Mouse (Mus musculus): ENCODE results near the gene 4933417A18Rik. TPM values are rescaled to one million over a fixed set of nuclear protein-coding genes. Genes with fewer than 3 reads are reported as not detected.
"Not testable (repeated sequence)": the region's sequence is repeated elsewhere in the genome, so short reads cannot be mapped to it uniquely, and the experiment has no call there.

Gene 4933417A18Rik
- polyA plus RNA-seq (2012; rRNA removed), result not detected in 2 replicates

DNA sequence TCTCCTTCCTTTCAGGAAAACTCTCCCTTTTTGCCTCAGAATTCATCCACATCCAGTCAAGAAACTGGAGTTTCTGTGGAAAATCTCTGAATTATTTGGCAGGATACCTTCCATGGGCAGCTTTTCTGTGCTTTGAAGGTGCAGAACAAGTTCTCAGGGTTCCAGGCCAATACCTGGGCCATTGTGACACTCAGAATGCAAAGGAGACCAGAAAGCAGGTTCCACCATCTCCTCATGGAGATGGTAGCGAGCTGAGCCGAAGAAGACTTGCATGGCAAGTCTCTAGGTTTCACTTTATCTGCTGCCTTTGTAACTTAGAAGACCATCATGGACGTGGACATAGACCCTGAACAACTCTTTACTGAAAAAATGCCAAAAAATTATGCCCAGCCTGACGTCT lies at the start of gene 4933417A18Rik, which contains the start of gene Fam217a:
Gene 4933417A18Rik (plus strand): TSS at position 200 of the 400 bp plus-strand sequence.
Gene Fam217a (minus strand): TSS at position 101 of the 400 bp plus-strand sequence.
- H3K4me3 ChIP-seq (ENCODE audit: control insufficient read depth, insufficient read depth, low read length), result no peak within 1 kb of the TSS
- no peaks in the 10 kb centered on the region for H3K4me1 ChIP-seq (replicated peaks; ENCODE audit: control insufficient read depth, insufficient read depth, low read length)
- no peaks in the 10 kb centered on the region for H3K27me3 ChIP-seq (ENCODE audit: control insufficient read depth, insufficient read depth, low read length)
- 93% methylated on average over 4 of the region's 4 CpGs for WGBS
- H3K36me3 ChIP-seq (ENCODE audit: control insufficient read depth, insufficient read depth, low read length), result no peaks in the 10 kb centered on the region
- no peak for DNase-seq
- no peak within 1 kb of the TSS for H3K27ac ChIP-seq (ENCODE audit: control insufficient read depth, insufficient read depth, low read length)
- no peak for TF ChIP-seq POLR2A (IDR thresholded peaks at IDR 0.05; ENCODE audit: control insufficient read depth, extremely low read depth, insufficient read depth, low read length, poor library complexity)

DNA sequence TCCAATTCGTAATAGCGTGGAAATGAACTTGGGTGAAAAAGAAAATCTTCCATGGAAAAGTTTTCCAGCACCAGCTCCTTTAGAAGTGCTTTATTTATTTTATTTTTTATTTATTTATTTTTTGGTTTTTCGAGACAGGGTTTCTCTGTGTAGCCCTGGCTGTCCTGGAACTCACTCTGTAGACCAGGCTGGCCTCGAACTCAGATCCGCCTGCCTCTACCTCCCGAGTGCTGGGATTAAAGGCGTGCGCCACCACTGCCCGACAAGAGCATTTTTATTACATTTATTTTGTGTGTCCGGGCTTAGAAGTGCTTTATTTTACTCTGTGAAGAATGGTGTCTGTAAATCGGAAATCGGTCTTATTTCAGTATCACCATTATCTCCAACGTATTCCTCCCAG lies 49.5 kb upstream of the 4933417A18Rik start:
- not testable (repeated sequence) for H3K4me1 ChIP-seq (replicated peaks; ENCODE audit: control insufficient read depth, insufficient read depth, low read length); H3K27me3 ChIP-seq (ENCODE audit: control insufficient read depth, insufficient read depth, low read length); H3K36me3 ChIP-seq (ENCODE audit: control insufficient read depth, insufficient read depth, low read length)
- peak overlapping the region; percentile 92 for H3K27ac ChIP-seq (ENCODE audit: control insufficient read depth, insufficient read depth, low read length)
- H3K4me3 ChIP-seq (ENCODE audit: control insufficient read depth, insufficient read depth, low read length), result peak overlapping the region; percentile 20; the same call in 1 of the 2 replicates
- 16% methylated on average over 13 of the region's 13 CpGs for WGBS
- DNase-seq, result peak; percentile 28

DNA sequence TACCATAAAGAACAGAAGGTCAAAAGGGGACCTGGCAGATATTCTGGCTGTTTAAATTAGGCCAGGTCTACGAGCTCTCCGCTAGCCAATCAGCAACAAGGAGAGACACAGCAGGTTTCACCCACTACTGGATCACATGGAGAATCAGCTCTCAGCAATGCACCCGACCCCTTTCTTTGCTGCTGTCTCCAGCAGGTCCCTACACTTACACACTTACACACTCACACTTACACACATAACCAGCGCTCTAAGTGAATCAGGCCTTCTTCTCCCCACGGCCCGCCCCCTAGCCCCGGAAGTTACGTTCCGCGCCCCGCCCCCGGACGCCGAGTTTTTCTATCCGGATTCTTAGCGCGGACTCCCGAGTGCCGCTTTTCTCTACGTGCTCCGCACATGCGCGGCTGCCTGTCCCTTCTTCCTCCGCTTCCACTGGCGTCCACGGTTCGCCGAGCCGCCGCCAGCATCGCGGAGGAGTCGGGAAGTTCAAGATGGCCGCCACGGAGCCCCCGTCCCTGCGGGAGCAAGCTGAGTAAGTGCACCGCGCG lies 49.0 kb upstream of the 4933417A18Rik start, which contains the start of gene Prpf4b:
Gene Prpf4b (plus strand): TSS at position 137 of the 545 bp plus-strand sequence.
- peak; percentile 92 for DNase-seq
- Histone ChIP-seq H3K27me3 (ENCODE audit: control insufficient read depth, insufficient read depth, low read length) (no peaks in the 10 kb centered on the region), H3K36me3 (ENCODE audit: control insufficient read depth, insufficient read depth, low read length) (no peaks in the 10 kb centered on the region), H3K4me3 (ENCODE audit: control insufficient read depth, insufficient read depth, low read length) (peak within 1 kb of the TSS; percentile 96), H3K27ac (ENCODE audit: control insufficient read depth, insufficient read depth, low read length) (peak within 1 kb of the TSS; percentile 92), H3K4me1 (replicated peaks; ENCODE audit: control insufficient read depth, insufficient read depth, low read length) (0 out of 2 replicates have a peak, but pooled peaks cover 3% of the 10 kb centered on the region)
- under 1% methylated on average over 40 of the region's 40 CpGs for WGBS
- TF ChIP-seq POLR2A (IDR thresholded peaks at IDR 0.05; ENCODE audit: control insufficient read depth, extremely low read depth, insufficient read depth, low read length, poor library complexity) (peak; percentile 81), CTCF (IDR thresholded peaks at IDR 0.05; ENCODE audit: borderline replicate concordance, control insufficient read depth, extremely low read depth, insufficient read depth, low read length, poor library complexity) (no peak)

DNA sequence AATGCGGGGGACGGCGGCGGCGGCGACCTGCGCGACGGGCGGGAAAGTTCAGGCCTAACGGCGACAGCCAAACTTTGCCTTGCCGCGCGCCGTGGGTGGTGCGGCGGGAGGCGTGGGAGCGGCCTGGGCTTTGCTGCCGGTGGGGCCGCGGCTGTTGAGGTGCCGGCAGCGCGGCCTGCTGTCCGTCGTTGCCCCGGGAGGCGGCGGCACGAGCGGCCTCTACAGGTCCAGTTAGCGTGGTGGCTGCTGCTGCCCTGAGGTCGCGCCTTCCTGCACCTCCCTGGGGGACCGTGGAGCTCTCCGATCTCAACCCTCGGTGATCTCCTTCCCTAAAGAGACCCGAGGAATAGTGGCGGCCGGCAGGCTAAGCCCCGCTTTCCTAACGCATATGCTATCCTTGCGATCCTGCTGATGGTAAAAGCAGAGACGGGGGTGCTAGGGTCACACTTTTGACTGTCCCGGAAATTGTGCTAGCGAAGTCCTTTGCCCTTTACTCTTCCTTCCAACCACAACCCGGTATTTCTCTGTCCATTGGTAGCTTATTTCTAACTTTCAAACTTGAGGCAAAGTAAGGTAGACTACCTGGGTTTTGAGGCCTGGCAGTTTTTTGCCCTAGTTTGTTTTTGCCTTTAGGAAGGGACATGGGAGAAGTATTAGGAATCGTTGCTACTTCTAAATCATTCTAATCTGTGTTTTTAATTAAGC lies 48.3 kb upstream of the 4933417A18Rik start:
- Histone ChIP-seq H3K27me3 (ENCODE audit: control insufficient read depth, insufficient read depth, low read length) (no peaks in the 10 kb centered on the region), H3K36me3 (ENCODE audit: control insufficient read depth, insufficient read depth, low read length) (no peaks in the 10 kb centered on the region), H3K4me1 (replicated peaks; ENCODE audit: control insufficient read depth, insufficient read depth, low read length) (0 out of 2 replicates have a peak, but pooled peaks cover 3% of the 10 kb centered on the region), H3K4me3 (ENCODE audit: control insufficient read depth, insufficient read depth, low read length) (peak overlapping the region; percentile 96), H3K27ac (ENCODE audit: control insufficient read depth, insufficient read depth, low read length) (peak overlapping the region; percentile 62)
- under 1% methylated on average over 48 of the region's 50 CpGs for WGBS
- TF ChIP-seq CTCF (IDR thresholded peaks at IDR 0.05; ENCODE audit: borderline replicate concordance, control insufficient read depth, extremely low read depth, insufficient read depth, low read length, poor library complexity) (no peak), POLR2A (IDR thresholded peaks at IDR 0.05; ENCODE audit: control insufficient read depth, extremely low read depth, insufficient read depth, low read length, poor library complexity) (no peak)
- DNase-seq, result no peak

DNA sequence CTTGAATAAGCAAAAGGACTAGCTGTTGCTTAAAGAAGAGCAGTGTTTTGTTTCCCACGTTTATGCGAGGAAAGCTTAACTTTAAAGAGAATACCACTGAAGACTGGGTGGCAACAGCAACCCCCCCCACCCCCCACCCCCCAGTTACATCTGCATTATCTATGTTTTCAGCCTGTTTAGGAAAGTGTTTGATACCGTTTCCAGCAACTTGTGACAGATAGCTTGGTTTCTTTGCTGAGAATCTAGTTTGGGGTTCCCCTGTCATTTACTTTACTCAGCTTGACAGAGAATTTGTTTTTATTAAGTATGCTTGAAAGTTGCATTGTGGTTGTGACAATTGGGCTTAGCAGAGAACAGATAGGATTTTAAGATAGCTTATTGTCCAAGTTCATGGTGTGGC lies 47.7 kb upstream of the 4933417A18Rik start:
- TF ChIP-seq POLR2A (IDR thresholded peaks at IDR 0.05; ENCODE audit: control insufficient read depth, extremely low read depth, insufficient read depth, low read length, poor library complexity), result no peak
- no peak for TF ChIP-seq CTCF (IDR thresholded peaks at IDR 0.05; ENCODE audit: borderline replicate concordance, control insufficient read depth, extremely low read depth, insufficient read depth, low read length, poor library complexity)
- WGBS, result under 1% methylated on average over 3 of the region's 3 CpGs
- Histone ChIP-seq H3K27me3 (ENCODE audit: control insufficient read depth, insufficient read depth, low read length) (no peaks in the 10 kb centered on the region), H3K36me3 (ENCODE audit: control insufficient read depth, insufficient read depth, low read length) (no peaks in the 10 kb centered on the region), H3K27ac (ENCODE audit: control insufficient read depth, insufficient read depth, low read length) (no peak overlapping the region), H3K4me3 (ENCODE audit: control insufficient read depth, insufficient read depth, low read length) (no peak overlapping the region), H3K4me1 (replicated peaks; ENCODE audit: control insufficient read depth, insufficient read depth, low read length) (0 out of 2 replicates have a peak, but pooled peaks cover 3% of the 10 kb centered on the region)
- no peak for DNase-seq

DNA sequence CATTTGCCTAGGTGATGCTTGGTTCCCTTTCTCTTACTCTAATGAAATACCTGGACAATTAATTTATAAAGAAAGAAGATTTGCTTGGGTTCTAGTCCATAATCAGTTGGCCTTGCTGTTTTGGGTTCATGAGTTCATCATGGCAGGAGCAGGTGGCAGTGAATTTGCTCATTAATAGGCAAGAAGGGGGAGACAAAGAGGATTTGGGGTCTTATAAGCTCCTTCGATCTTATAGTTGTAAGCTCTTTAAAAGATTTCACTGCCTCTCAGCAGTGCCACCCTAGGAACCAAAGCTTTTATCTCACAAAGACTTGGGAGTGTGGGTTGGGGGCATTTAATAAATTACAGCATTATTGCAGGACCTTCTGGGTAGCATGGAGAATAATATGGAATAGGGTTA lies 31.3 kb upstream of the 4933417A18Rik start:
- no peaks in the 10 kb centered on the region for H3K27me3 ChIP-seq (ENCODE audit: control insufficient read depth, insufficient read depth, low read length)
- H3K4me1 ChIP-seq (replicated peaks; ENCODE audit: control insufficient read depth, insufficient read depth, low read length), result no peaks in the 10 kb centered on the region
- H3K4me3 ChIP-seq (ENCODE audit: control insufficient read depth, insufficient read depth, low read length), result no peak overlapping the region
- peaks cover 97% of the 10 kb centered on the region for H3K36me3 ChIP-seq (ENCODE audit: control insufficient read depth, insufficient read depth, low read length)
- 100% methylated on average over 1 of the region's 1 CpGs for WGBS
- no peak overlapping the region for H3K27ac ChIP-seq (ENCODE audit: control insufficient read depth, insufficient read depth, low read length)
- no peak for DNase-seq
- TF ChIP-seq POLR2A (IDR thresholded peaks at IDR 0.05; ENCODE audit: control insufficient read depth, extremely low read depth, insufficient read depth, low read length, poor library complexity) (no peak), CTCF (IDR thresholded peaks at IDR 0.05; ENCODE audit: borderline replicate concordance, control insufficient read depth, extremely low read depth, insufficient read depth, low read length, poor library complexity) (no peak)
